Mouse (Mus musculus): ENCODE data around the gene Ogt.

The Ogt gene

DNA sequence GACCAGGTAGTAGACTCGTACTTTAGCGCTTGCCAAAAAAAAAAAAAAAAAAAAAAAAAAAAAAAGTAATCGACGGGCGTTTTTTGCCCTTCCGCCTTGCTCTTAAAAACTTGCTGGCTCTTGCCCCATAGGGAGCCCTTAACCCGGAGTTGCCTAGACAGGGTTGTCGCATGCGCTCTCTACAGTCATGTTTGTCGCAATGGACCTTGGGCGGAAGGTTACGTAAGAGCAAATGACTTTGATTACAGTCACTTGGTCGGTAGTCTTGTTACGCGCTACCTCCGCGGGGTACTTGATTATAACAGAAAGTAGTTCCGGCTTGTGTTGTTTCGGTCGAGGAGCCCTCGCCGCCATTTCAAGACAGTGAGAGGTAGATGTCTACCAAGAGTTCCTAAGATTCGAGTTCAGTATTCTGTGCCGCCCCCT lies at the start of gene Ogt:
TSS of gene Ogt (plus strand) at position 320 of the 426 bp plus-strand sequence.
- DNase-seq, result peak; percentile 90

GRCm38 (mm10) chrX:101616183-101616582 lies 23.7 kb upstream of the Ogt start:
- no peak for DNase-seq

DNA sequence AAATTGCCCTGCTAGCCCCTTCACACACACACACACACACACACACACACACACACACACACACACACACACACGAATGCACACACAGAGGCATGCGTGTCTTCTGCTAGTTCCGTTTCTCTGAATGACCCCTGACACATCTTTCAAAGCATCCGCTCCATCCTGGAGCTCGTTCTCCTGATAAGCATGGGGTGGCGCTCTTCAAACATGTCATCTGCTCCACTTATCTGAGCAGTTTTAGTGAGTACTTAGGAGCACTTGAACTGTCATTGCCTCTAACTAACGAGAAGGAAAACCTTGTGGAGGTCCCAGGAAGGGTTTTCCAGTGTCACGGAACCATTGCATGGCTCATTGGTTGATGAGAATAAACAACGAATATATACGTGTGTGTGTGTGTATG lies 22.0 kb upstream of the Ogt start:
- DNase-seq, result no peak

DNA sequence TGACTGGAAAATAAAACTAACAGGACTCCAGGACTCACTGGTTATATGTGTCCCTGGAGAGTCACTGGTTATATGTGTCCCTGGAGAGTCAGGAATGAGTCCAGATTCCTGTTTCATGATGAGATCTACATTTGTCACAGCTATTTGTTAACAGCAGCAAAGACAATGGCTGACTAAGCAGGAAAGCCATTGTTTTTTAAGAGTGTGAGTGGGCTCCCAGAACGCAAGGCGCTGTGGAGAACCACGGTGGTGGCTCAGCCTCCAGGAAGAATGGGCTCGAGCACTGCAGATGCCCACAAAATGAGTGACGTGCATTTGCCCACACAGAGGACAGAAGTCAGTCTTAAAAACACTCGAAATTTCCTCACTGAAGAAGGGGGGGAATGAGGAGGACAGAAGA lies 19.5 kb upstream of the Ogt start:
- DNase-seq, result no peak

DNA sequence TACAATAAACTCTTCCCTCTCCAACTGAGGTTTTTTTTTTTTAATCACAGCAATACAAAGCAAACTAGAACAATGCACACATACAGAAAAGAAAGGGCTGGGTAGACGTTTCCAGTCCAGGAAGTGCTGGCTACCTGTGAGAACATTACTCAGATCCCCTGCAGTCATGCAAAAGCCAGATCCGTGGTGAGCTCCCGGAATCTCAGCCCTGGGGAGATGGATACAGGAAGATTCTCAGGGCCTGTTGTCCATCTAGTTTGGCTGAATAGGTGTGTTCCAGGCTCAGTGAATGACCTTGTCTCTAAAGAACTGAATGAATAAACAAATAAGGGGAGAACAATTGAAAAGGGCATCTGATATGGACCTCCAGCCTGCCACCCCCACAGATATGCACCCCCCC lies 17.3 kb upstream of the Ogt start:
- DNase-seq, result no peak

DNA sequence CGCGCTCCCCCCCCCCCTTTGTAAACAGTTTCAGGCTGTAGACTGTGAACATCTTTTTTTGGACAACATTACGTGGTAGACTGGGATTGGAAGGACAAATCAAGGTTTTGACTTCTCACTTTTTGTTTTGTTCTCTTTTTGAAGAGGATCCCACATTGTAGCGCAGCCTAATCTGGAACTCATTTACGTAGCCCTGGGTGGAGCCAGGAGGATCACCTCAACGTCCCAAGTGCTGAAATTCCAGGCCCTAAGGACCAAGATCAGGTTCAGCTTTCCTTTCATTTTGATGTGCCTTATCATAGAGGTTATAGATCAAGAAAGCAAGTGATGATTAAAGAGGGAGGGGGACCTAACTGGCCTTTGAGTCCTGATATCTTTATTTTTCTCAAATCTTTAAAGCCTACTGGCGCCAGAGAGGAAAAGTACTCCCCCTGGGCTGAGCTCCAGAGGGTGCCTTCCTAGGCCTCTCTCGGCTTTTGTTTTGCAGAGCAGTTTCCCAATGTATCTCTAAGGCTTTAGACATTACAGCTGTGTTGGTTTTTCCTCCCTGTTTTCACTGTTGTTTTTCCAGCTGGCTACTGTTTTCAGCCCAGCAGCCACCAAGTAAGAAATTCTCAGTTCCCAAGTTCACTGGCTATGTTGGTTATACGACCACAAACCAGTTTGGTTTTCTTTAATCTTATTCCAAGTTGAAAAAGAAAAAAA lies 2.9 kb upstream of the Ogt start:
- DNase-seq, result no peak

GRCm38 (mm10) chrX:101638856-101639255 lies 1.0 kb upstream of the Ogt start:
- DNase-seq, result no peak

DNA sequence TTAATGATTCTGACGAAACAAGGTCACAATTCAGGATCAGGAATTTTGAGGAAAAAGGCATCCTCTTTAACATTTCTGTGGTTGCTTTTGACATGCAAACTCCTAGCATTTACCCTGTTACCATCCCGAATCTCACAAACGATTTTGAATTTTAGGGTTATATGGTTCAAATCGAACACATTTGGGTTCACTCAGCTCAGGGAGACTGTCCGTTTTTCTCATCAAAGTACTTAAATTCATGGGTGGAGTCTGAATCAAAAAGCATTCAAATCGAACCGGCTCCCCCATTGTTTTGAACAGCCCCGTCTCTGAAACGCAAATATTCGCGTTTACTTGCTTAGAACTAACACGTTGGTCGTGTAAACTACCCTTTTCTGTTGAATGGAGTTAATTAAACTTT lies 554 bp upstream of the Ogt start:
- DNase-seq, result peak; percentile 10

GRCm38 (mm10) chrX:101640194-101641160 lies 617 bp downstream of the Ogt start:
- DNase-seq, result peak; percentile 36

DNA sequence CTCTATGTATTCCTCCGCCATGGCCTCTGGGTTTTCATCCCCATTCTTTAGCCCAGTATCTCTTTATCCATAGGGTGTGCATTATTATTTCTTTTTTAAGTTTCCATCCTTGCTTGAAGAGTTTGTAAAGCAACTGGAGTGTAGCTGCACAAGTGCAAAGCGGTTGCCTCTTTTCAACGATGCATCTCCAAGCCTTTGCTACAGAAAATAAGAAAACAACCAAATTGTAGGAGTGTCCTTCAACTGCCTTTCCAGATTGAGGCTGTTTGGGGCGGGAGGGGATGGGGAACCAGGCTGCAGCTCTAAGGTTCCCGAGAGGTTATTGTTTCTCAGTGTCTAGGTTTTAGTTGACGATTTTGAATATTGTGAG lies 1.3 kb downstream of the Ogt start:
- no peak for DNase-seq

DNA sequence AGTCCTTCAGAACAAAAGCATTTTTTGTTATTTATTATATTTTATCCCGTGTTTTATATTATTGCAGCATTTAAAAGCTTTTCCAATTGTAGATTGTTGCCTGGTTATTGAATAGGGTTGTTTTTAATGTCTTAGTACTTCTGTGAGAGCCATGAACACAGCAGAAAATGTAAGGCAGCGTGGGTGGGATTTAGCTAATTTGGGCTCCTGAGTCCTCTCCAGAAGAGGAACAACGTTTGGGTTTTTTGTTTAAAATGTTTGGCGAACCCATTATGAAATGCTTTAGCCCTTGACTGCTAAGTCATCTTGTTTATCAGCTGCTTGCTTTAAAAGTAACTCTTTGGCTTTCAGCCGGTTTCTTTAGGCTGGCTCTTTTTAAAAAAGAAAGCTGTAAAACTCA lies 2.2 kb downstream of the Ogt start:
- no peak for DNase-seq

GRCm38 (mm10) chrX:101645286-101645685 lies 5.4 kb downstream of the Ogt start:
- DNase-seq, result no peak

DNA sequence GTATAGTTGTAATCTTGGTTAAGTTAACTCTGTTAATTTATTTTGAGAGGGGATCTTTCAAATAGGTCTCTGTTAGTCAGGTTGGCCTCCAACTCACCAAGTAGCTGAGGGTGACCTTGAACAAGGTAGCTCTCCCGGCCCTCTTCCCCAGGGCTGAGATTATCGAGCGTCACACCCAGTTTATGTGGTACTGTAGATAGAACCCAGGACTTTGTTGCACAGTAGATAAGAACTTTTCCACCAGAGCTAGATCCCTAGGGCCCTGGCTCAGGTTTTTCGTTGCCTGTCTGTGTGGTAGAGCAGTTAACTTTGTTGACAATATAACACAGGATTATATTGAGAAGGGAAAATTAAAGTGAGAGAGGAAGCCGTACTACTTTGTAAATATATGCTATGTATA lies 6.8 kb downstream of the Ogt start:
- no peak for DNase-seq

- no peak for DNase-seq
Measured at GRCm38 (mm10) chrX:101695686-101696085, 55.8 kb downstream of the Ogt start.

- no peak for DNase-seq
Measured at GRCm38 (mm10) chrX:101697537-101697936, 57.7 kb downstream of the Ogt start.

DNA sequence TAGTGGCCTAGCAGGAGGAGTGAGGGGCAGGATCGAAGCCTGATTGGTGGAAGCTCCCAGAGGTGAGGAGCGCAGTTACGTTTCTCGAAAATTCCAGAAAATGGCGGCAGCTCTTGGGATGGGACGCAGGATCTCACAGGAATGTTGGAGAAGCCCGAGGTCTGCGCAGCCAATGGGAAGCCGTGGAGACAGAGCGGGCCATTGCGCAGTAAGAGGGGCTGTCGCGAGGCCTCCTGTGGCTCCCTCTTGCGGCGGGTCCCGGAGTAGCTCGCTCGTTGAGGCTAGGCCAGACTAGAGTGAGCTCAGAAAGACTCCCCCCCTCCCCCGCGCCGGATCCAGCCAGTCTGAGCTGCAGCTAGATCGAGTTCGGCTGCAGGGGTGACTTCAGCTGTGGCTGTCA lies 58.4 kb downstream of the Ogt start:
- DNase-seq, result no peak

- DNase-seq, result no peak
Measured at GRCm38 (mm10) chrX:101705111-101705510, 65.3 kb downstream of the Ogt start.

- DNase-seq, result no peak
Measured at GRCm38 (mm10) chrX:101720401-101720800, 80.5 kb downstream of the Ogt start.

DNA sequence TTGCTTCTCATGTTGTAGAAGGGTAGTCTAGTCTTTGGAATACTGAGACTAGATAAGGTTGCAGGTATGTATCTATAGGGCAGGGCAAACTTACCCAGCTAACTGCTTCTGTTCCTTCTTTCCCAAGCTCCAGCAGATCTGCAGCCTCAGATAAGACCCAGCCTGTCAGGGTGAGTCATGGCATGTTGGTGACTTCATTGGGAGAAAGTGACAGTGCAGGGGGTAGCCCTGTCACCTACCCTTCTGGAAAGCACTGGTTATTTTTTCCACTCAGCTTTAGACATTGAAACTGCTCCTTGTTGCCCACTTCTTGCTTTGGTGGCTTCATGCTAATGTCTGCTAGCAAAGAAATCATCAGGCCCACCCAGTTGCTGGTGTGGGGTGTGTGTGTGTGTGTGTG lies 90.2 kb downstream of the Ogt start:
- no peak for DNase-seq

DNA sequence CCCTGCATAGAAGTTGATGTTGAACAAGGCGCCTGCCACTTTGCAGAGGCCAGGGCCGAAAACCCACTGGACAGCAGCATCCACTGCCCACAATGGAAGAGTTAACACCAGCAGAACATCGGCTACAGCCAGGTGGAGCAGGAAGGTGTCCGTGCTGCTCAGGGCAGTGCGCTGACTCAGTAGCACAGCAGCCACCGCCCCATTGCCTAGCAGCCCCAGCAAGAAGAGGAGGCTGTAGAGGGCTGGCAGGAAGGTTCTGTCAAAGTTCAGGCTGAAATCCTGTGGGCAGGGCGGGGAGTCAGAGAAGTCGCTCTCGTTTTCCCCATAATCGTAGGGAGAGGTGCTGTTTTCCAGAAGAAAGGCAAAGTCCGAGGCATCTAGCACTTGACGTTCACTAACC lies 92.8 kb downstream of the Ogt start:
- no peak for DNase-seq

- DNase-seq, result no peak
Measured at GRCm38 (mm10) chrX:101733288-101733687, 93.4 kb downstream of the Ogt start.

DNA sequence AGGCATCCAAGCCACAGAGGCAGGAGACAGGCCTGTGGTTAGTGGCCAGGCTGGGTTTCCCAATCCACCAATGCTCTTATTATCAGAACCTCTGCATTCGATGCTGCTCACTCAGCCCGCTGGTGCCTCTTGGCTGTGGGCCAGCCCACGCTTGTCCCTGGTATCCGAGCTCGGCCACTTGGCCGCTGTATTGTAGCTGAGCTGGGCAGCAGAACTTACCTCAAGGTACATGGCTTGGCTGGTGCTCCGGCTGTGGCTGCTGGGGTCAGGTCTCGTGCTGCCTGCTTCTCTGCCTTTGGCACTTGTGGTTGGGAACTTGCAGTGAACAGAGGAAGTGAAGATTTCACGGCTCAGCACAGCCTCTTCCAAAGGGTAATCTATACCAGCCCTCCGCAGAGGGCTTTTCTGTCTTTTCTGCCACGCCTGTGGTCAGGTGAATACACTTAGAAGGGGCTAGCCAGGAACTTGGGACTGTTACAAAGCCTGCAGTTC lies 94.0 kb downstream of the Ogt start, which contains the start of gene Cxcr3:
TSS of gene Cxcr3 (minus strand) at position 442 of the 492 bp plus-strand sequence.
- no peak for DNase-seq
